Mouse (Mus musculus): Measurements from ENCODE around the gene Prdx2.

Gene Prdx2

GRCm38 (mm10) chr8:84997649-84998295, 28.4 kb downstream of the Prdx2 start:
- DNase-seq (ENCODE audit: low spot score in 2 of 2) = peak; percentile 80 to 89

GRCm38 (mm10) chr8:85007686-85008085, 38.3 kb downstream of the Prdx2 start:
- DNase-seq (ENCODE audit: low spot score in 2 of 2) = peak in 1 of 2 experiments; percentile 32

GRCm38 (mm10) chr8:85011242-85011641, 41.9 kb downstream of the Prdx2 start:
- DNase-seq (ENCODE audit: low spot score in 2 of 2) = no peak

- DNase-seq (ENCODE audit: low spot score in 2 of 2) = peak; percentile 68 to 71
Observed at GRCm38 (mm10) chr8:85013230-85013840, 43.9 kb downstream of the Prdx2 start.

GRCm38 (mm10) chr8:85014431-85014830, 45.0 kb downstream of the Prdx2 start, which contains the start of gene Best2:
Gene Best2 (minus strand): TSS chr8:85014531.
- no peak for DNase-seq (ENCODE audit: low spot score in 2 of 2)

GRCm38 (mm10) chr8:85016724-85017123, 47.3 kb downstream of the Prdx2 start:
- DNase-seq (ENCODE audit: low spot score in 2 of 2) = peak; percentile 64 to 70

GRCm38 (mm10) chr8:85017209-85017608, 47.8 kb downstream of the Prdx2 start:
- DNase-seq (ENCODE audit: low spot score in 2 of 2) = no peak

GRCm38 (mm10) chr8:85021514-85022055, 52.2 kb downstream of the Prdx2 start:
- DNase-seq (ENCODE audit: low spot score in 2 of 2) = no peak

GRCm38 (mm10) chr8:85023846-85024245, 54.5 kb downstream of the Prdx2 start:
- DNase-seq (ENCODE audit: low spot score in 2 of 2) = no peak
